Mouse (Mus musculus) layer of hippocampus, postnatal 25 days (tissue): ENCODE measurements around the gene Mogat1. TPM values are rescaled to one million over a fixed set of nuclear protein-coding genes. Genes with fewer than 3 reads are reported as not detected.
"Not testable (repeated sequence)": the region's sequence is repeated elsewhere in the genome, so short reads cannot be mapped to it uniquely, and the experiment has no call there.

Experiments
- DNase-seq, 2 experiments: peaks; one replicate each; pipeline ENCODE4 v3.0.0; 2022; ENCODE audit warnings: mixed read lengths in 2 of 2, low spot score in 1 of 2; ENCODE audit errors: extremely low spot score in 1 of 2
- total RNA-seq, 2 experiments: library from RNA; stranded (reverse); gene quantifications; 2 replicates each; pipeline ENCODE4 v1.2.3; 2021

Mogat1 gene
- total RNA-seq, 2 experiments from 2014 or later, result 0.66 to 0.80 TPM

- peak; percentile 63 to 94 for DNase-seq
Measured at GRCm38 (mm10) chr1:78536310-78537164, 25.7 kb downstream of the Mogat1 start.

DNA sequence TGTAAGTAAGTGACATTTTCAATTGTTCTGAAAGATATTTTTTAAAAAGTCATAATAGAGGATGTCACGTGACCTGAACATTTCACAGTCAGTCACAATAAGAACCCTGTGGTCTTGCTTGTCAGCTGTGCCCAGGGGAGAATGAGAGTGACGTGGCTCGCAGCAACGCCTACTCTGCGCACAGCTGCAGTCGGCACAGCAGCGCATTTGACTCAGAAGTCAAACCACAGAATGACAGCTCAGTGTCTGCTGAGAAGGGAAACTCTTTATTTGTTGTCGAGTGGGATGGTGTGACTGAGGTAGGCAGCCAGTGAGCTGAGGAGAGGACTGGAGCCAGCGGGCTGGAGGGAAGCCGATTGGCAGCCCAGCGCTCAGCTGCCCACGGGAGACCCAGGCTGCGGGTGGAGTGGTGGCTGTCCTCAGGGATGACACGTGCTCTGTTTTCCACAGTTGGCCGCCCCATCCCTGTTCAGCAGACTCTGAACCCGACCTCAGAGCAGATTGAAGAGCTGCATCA is 26.8 kb downstream of the Mogat1 start:
- peak; percentile 51 to 52 for DNase-seq

DNA sequence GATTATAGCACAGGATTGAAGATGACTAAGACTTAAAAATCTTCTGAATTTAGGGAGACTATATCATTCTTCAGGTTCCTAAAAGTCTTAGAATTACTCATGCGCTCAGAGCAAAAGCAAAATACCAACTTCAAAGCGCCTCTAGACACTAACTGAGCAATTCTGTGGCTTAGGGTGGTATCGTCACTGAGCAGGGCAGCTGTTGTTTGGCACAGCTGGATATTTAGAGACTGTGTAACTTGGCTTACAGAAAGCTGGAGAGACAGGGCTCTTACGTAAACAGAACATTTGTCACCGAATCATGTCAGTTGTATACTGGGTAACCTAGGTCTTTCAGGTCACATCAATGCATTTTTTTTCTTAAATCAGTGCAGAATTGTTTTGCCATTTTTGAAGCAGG is 27.6 kb downstream of the Mogat1 start:
- DNase-seq, result no peak

GRCm38 (mm10) chr1:78539166-78539565 is 28.4 kb downstream of the Mogat1 start:
- DNase-seq, result no peak

GRCm38 (mm10) chr1:78543631-78544030 is 32.8 kb downstream of the Mogat1 start:
- DNase-seq, result not testable (repeated sequence)

DNA sequence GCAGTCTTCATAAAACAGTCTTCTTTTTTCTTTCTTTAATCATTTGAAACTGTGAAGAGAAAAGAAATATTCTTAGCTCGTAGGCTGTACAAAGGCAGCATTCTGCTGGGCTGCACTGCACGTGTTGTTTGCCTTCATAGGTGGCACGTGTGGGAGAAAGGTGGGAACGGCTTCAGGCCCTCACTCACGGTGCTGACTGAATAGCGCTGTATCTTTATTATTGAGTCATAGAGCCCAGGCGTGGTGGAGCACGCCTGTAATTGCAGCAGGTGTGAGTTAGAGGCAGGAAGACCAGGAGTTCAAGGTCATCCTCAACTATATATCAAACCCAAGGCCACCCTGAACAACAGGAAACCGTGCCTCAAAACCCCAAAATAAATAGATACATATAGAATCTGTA is 35.5 kb downstream of the Mogat1 start:
- no peak for DNase-seq

DNA sequence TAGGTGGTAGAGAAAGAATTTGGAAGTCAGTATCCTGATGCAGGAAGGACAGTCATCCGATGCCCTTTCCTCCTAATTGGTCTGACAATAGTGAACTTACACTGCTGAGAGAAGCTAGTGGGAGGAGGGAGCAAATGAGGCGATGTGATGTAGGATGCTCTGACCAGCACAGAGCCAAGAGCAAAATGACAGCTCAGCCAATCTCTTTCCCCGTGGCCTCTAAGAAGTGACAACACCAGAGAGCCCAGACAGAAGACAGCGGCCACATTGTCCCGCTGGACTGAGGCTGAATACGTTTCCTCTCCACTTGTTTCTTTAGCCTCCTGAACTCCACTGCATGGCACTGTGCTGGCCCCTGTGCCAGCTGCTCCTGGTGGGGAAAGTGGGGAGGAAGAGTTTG is 38.2 kb downstream of the Mogat1 start:
- DNase-seq, result no peak

DNA sequence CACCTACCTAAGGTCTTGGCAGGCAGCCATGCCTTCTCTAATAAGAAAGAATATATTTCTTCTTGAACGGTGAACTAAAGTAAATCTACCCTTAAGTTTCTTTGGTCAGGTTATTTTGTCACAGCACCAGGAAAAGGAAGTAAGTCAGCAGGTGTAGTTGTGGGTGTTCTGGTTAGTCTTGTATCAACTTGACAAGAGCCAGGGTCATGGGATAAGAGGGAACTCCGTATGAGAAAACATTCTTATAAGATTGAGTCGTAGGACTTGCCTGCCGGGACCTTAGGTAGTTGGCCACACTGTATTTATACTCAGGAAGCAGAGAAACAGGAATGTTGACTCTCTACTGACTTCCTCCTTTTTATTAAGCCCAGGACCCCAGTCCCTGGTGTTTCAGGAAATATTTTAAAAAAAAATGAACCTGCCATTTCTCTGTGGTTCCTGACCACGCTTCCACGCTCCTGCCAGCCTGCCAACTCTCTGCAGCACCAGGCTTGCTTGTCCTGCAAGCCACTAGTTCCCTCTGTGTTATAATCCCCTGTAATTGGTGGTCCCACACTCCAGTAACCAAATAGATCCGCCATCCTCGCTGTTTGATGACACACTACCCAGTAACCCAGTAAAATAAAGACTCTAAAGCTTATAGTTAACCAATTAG is 43.3 kb downstream of the Mogat1 start:
- no peak for DNase-seq

GRCm38 (mm10) chr1:78566963-78567362 is 56.2 kb downstream of the Mogat1 start:
- no peak for DNase-seq

- no peak for DNase-seq
Measured at GRCm38 (mm10) chr1:78567421-78567820, 56.6 kb downstream of the Mogat1 start.

DNA sequence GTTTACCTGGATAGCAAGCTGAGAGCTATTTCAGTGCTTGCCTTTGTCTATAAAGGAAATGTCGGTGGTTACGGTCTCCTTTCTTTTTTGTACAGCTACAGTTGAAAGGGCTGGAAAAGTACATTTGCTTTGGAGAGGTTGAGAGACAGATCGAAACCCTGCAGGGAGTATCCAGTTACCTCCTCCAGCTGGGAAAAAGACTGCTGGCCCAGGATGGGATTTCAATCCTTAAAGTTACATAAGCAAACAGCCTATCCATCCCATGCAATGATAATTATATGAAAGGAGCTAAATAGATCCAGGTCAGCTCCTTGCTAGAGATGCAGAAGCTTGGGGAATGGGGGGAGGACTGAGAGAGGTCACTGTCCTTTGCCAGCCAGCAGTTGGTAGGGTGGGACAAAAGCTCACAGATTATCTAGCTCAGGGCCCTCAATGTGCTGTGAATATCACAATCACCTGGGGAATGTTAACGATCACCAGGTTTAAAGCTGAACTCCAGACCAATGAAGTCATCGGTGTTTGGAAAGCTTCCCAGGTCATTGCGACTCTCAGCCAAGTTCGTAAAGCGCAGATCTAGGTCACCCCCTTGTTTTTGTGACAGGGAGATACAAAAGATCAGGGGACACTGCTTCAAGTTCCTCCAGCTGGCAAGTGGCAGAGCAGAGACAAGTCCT is 57.2 kb downstream of the Mogat1 start:
- no peak for DNase-seq

DNA sequence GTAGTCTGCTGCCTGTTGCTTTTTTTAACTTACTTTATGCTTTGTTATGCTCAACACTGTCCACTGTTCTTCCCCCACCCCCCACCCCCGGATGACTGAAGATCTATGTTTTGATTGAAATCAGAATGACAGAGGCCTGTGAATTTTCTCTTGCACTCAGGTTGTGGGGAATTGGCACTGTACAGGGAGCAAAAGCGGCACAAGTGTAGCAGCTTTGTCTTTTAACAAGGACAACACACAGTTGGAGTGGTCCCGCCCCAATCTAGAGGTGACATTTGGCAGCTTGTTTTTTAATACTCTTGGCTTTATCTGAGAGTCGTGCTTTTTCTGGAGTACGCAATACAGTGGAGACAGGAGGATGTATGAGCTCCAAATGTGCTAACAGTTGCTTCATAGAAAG is 58.8 kb downstream of the Mogat1 start:
- no peak for DNase-seq

- no peak for DNase-seq
Measured at GRCm38 (mm10) chr1:78585080-78585479, 74.3 kb downstream of the Mogat1 start.

GRCm38 (mm10) chr1:78586986-78587385 is 76.2 kb downstream of the Mogat1 start:
- no peak for DNase-seq

Other genes with a start within 250 kb of the Mogat1 start
- gene Sgpp2, start 200.6 kb upstream of the Mogat1 start, total RNA-seq, result 1 to 10 TPM; 3.8 to 4.2 TPM
- gene Farsb, start 22.1 kb upstream of the Mogat1 start, total RNA-seq, result 10 to 100 TPM; 65.8 to 71.0 TPM
- gene BC035947, start 1.2 kb downstream of the Mogat1 start, total RNA-seq, result under 1 TPM; 0.26 to 0.27 TPM
- 100 to 1,000 TPM; 166 to 194 TPM for gene Acsl3, start 146.8 kb downstream of the Mogat1 start, total RNA-seq
- 10 to 100 TPM; 19.5 to 21.3 TPM for gene Utp14b, start 147.0 kb downstream of the Mogat1 start, total RNA-seq